Mouse (Mus musculus) mammary gland, adult 2 months (tissue): ENCODE measurements around the gene Cabp5. TPM values are rescaled to one million over a fixed set of nuclear protein-coding genes. Genes with fewer than 3 reads are reported as not detected.

Experiments
- polyA plus RNA-seq: library from polyadenylated mRNA; depleted of rRNA; stranded (reverse); fragments of >200 nt; gene quantifications from 2 replicates; pipeline ENCODE4 v1.2.3, GENCODE M21; 2012; ENCODE audit warnings: low replicate concordance; rRNA removed

Cabp5 gene
- not detected in 2 replicates for polyA plus RNA-seq

GRCm38 (mm10) chr7:13397832-13398231, at the start of gene Cabp5:
TSS of gene Cabp5 (plus strand) at chr7:13398132.

GRCm38 (mm10) chr7:13450541-13450940, 52.6 kb downstream of the Cabp5 start, which contains the start of gene Bsph1:
TSS of gene Bsph1 (plus strand) at chr7:13450841.

Other genes with a start within 250 kb of the Cabp5 start
- gene Vmn1r88, start 238.6 kb upstream of the Cabp5 start, polyA plus RNA-seq = not detected in 2 replicates
- gene Vmn1r89, start 185.1 kb upstream of the Cabp5 start, polyA plus RNA-seq = not detected in 2 replicates
- gene Lig1, start 120.8 kb upstream of the Cabp5 start, polyA plus RNA-seq = 4.3 and 5.7 TPM in 2 replicates
- gene Zswim9, start 119.4 kb upstream of the Cabp5 start, polyA plus RNA-seq = 3.4 and 4.0 TPM in 2 replicates
- 0.13 and 0.29 TPM in 2 replicates for gene Pla2g4c, start 73.5 kb upstream of the Cabp5 start, polyA plus RNA-seq
- not detected in 2 replicates for gene Bsph1, start 52.7 kb downstream of the Cabp5 start, polyA plus RNA-seq
- gene Bsph2, start 172.9 kb downstream of the Cabp5 start, polyA plus RNA-seq = not detected in 2 replicates
- gene Sult2a5, start 225.8 kb downstream of the Cabp5 start, polyA plus RNA-seq = not detected in 2 replicates